Mouse (Mus musculus) Patski (cell line): ENCODE measurements at regions not wholly inside any gene's neighbourhood (a gene's known extent, or its start where the extent isn't known, plus 50 kb on each side); places are given as distances from the start of the nearest gene placed in this dataset.
"Not testable (repeated sequence)": the region's sequence is repeated elsewhere in the genome, so short reads cannot be mapped to it uniquely, and the experiment has no call there.

Experiments used
- ATAC-seq: fragments of 100-300 bp; one replicate; pipeline ENCODE4 v1.8.0; 2021
- CTCF ChIA-PET: fragments of 350-600 bp; sonication (Branson Sonifier 250); formaldehyde crosslinking; loops from one replicate; lab custom pipeline; 2022; ENCODE audit warnings: inconsistent platforms; lab: Charles Lee
- POLR2A ChIA-PET: fragments of 350-600 bp; sonication (Branson Sonifier 250); formaldehyde crosslinking; loops from one replicate; lab custom pipeline; 2022; ENCODE audit warnings: antibody characterized with exemption, inconsistent platforms; lab: Charles Lee
- DNase-seq: peaks from one replicate; pipeline ENCODE4 v3.0.0-alpha.2; 2011; ENCODE audit warnings: low read depth, low spot score
- H3K27me3 ChIP-seq: fragments of 371-371 bp; one replicate; pipeline ENCODE4 v1.5.1; 2021
- in situ Hi-C: fragments of 300-500 bp; cut with MboI; formaldehyde crosslinking; loops from 3 replicates; pipeline ENCODE4 v1.11.1; 2018; ENCODE audit warnings: low pct_unique_long_range_greater_than_20kb, mixed read lengths

- ATAC-seq, DNase-seq, CTCF ChIA-PET, POLR2A ChIA-PET, in situ Hi-C loops, H3K27me3 ChIP-seq: not testable (repeated sequence)
These were observed 517.6 kb downstream of the Dad1 start for GRCm38 (mm10) chr14:53736274-53736673.

DNA sequence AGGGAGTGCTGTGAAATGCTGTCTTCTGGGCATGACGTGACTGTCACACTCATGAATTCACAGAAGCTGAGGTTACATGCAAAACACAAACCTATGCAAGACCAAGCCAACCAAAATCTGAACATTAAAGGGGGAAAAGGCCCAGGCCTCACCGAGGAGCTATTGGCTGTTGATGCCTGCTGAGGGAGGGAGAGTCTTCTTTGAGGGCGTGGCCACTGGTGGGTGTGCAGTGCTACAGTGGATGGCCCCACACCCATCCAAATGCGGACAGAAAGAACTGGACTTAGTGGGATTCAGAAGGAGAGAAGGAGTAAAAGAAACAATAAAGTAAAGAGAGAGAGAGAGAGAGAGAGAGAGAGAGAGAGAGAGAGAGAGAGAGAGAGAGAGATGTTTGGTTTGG lies 522.3 kb downstream of the Dad1 start:
- in situ Hi-C loops, DNase-seq, H3K27me3 ChIP-seq, POLR2A ChIA-PET, ATAC-seq, CTCF ChIA-PET: not testable (repeated sequence)

- ATAC-seq, in situ Hi-C loops, CTCF ChIA-PET, DNase-seq, H3K27me3 ChIP-seq, POLR2A ChIA-PET: not testable (repeated sequence)
These were observed 524.0 kb downstream of the Dad1 start for GRCm38 (mm10) chr14:53729877-53730276.

DNA sequence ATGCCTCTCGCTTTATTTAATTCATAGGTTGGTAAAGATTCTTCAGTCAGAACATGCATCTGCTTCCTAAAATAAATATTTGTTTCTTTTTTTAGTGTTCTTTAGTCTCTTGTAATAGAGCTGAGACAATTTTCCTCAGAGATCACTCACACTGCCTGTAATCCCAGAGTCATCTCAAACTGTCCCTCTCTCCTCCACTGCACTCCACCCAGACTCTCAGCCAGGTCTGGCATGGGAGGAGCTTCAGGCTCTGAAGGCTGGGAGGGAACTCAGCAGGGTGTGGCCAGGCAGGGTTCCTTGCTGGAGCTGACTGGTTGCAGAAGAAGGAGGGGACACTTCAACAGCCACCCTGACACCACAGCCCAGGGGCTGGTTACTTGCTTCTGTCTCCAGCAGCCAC lies 524.8 kb downstream of the Dad1 start:
- ATAC-seq, CTCF ChIA-PET, H3K27me3 ChIP-seq, POLR2A ChIA-PET, DNase-seq, in situ Hi-C loops: not testable (repeated sequence)

DNA sequence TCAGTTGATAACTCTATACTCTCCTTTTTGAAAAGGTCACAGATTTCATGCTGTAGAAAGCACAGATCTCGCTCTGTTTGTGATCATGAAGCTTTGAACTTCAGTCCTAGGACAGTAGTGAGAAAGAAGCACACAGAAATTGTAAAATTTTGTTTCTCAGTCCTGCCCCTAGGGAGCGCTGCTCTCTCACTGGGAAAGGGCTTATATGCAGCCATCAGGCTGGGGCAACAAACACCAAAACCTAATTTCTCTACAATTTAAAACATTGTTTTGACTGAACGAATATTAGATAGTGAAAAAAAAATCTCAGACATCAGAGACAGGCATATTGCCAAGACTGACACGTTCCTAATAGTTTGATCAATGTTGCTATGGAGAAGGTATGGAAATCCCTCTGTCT lies 527.0 kb downstream of the Dad1 start:
- ATAC-seq, DNase-seq, POLR2A ChIA-PET, CTCF ChIA-PET, in situ Hi-C loops, H3K27me3 ChIP-seq: not testable (repeated sequence)

- DNase-seq, ATAC-seq, H3K27me3 ChIP-seq, CTCF ChIA-PET, in situ Hi-C loops, POLR2A ChIA-PET: not testable (repeated sequence)
These were observed 530.3 kb downstream of the Dad1 start for GRCm38 (mm10) chr14:53723611-53724010.

DNA sequence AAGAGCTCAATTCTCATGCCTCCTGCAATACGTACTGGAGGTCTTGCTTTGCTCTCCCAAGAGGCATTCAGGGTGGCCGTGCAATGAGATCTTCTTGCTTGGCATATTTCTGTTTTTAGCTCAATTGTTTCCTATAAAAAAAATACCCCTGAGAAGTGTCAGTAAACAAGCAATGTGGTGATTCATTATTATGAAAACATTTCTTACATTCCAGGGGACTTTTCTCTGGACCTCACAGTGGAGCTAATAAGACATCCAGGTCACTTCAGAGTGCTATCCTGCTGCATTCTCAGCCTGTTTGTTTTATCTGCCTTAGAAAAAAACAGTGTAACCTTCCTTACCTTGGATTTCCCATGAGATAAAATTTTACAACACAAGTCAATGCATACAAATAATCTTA lies 532.0 kb downstream of the Dad1 start:
- in situ Hi-C loops, POLR2A ChIA-PET, DNase-seq, CTCF ChIA-PET, H3K27me3 ChIP-seq: not testable (repeated sequence)
- peak; percentile 94 for ATAC-seq

DNA sequence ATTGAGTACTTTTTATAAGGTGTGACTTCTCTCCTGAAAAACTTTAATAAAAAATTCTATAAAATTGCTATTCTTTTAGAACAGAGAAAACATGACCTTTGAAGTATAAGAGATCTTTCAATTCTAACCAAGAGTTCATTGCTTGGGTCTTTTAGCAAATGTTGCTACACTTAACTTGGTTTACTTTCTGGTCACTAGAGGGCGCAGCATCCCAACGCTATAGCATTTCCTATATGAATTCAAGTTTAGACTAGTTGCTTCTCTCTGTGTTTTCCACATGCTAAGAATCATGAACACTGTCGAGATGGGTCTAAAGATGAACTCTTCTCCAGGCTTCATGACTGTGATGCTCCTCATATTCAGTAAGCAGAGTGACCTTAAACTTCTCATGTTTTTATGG lies 544.3 kb downstream of the Dad1 start:
- DNase-seq, H3K27me3 ChIP-seq, POLR2A ChIA-PET, CTCF ChIA-PET, ATAC-seq, in situ Hi-C loops: not testable (repeated sequence)

DNA sequence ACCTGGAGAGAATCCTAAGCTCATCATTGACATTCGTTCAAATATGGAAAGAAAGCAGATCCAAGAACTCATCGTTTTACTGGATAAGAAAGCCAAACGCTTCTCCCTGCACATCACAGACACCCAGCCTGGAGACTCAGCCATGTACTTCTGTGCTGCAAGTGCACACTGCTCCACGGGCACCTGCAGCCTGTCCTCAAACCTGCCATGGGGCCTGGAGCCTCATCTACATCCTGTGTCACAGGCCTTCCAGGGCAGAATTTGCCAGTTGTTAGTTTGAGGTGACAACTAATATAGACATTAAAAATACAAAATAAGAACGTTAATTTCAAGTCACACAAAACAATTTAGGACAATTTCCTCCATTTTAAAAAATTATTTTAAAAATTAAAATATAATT lies 549.6 kb downstream of the Dad1 start:
- CTCF ChIA-PET, ATAC-seq, in situ Hi-C loops, POLR2A ChIA-PET, H3K27me3 ChIP-seq, DNase-seq: not testable (repeated sequence)

GRCm38 (mm10) chr14:53703593-53703992 lies 550.3 kb downstream of the Dad1 start:
- POLR2A ChIA-PET, in situ Hi-C loops, H3K27me3 ChIP-seq, DNase-seq, CTCF ChIA-PET: not testable (repeated sequence)
- ATAC-seq: peak; percentile 69

- in situ Hi-C loops, DNase-seq, CTCF ChIA-PET: not testable (repeated sequence)
These were observed 569.8 kb downstream of the Dad1 start for GRCm38 (mm10) chr14:53684100-53684499.

DNA sequence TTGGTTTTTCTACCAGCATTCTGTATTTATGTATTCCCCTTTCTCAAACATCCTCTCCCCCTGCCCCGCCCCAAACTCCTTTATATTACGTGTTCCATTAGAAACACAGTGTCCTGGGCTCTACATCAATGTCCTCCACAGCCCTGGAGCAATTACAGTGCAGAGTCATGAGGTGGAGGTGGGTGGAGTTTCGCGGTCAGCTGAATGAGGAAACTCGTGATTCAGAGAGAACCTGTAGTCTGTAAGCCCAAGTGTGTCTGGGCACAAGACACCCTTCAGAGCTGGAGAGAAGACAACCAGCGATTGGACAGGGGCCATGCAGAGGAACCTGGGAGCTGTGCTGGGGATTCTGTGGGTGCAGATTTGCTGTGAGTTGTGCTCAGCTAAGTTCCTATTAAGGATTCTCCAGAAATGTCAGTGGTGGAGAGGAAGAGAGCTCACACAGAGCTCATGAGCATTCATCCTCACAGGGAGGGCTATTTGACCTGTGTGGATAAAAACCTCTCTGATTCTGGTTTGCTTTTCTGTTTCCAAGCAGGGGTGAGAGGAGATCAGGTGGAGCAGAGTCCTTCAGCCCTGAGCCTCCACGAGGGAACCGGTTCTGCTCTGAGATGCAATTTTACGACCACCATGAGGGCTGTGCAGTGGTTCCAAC lies 570.4 kb downstream of the Dad1 start:
- in situ Hi-C loops, DNase-seq, POLR2A ChIA-PET, CTCF ChIA-PET, H3K27me3 ChIP-seq, ATAC-seq: not testable (repeated sequence)

More at GRCm38 (mm10) chr14:53684100-53684499, 569.8 kb downstream of the Dad1 start:
- H3K27me3 ChIP-seq, ATAC-seq, POLR2A ChIA-PET: not testable (repeated sequence)

DNA sequence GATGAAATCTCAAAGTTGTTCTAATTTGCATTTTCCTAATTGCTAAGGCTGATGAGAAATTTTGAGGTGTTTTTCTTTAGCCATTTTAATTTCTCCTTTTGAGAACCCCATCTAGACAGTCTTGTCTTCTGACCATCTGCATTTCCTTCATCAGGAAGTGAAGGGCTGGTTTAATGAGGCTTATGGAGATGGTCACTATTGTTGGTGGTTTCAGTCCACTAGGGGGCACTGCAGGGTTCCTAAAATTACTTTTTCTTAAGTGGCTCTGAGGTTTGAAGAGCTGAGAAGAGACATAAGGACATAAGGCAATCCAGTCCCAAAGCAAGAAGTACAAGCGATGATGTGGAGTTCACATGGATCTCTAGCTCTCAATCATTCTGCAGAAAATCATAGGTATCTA lies 571.2 kb downstream of the Dad1 start:
- ATAC-seq, H3K27me3 ChIP-seq, POLR2A ChIA-PET, CTCF ChIA-PET, in situ Hi-C loops, DNase-seq: not testable (repeated sequence)

- in situ Hi-C loops, CTCF ChIA-PET, POLR2A ChIA-PET: not testable (repeated sequence)
These were observed 572.6 kb downstream of the Dad1 start for GRCm38 (mm10) chr14:53681320-53681719.

DNA sequence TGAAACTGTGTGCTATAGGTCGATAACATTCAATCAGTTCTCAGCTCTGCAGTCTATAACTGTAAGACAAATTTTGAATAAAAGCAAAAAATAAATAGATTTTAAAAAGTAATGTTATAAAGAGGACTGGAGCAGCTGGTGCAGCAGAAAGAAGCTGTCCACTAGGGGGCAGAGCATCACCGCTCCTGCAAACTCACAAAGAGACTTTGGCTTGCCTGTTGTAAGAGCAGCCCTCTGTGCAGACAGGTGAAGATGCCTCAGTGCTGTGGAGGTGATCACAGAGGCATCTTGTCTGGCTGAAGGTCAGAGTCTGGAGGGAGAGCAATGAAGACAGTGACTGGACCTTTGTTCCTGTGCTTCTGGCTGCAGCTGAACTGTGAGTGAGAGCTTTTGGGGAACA lies 588.2 kb downstream of the Dad1 start:
- DNase-seq, in situ Hi-C loops, POLR2A ChIA-PET, CTCF ChIA-PET, ATAC-seq, H3K27me3 ChIP-seq: not testable (repeated sequence)

More at GRCm38 (mm10) chr14:53681320-53681719, 572.6 kb downstream of the Dad1 start:
- not testable (repeated sequence) for H3K27me3 ChIP-seq, ATAC-seq, DNase-seq
